Mouse (Mus musculus) lung, postnatal 0 days (tissue): Measurements from ENCODE around the gene Sbk2.

ENCODE experiments used
- CTCF ChIP-seq: IDR thresholded peaks from 2 replicates; pipeline ENCODE4 v1.5.1; 2016; ENCODE audit warnings: antibody characterized with exemption, mild to moderate bottlenecking
- EP300 ChIP-seq: IDR thresholded peaks from 2 replicates; pipeline ENCODE4 v1.6.1; 2016; ENCODE audit warnings: antibody characterized with exemption, mild to moderate bottlenecking, control low read depth

DNA sequence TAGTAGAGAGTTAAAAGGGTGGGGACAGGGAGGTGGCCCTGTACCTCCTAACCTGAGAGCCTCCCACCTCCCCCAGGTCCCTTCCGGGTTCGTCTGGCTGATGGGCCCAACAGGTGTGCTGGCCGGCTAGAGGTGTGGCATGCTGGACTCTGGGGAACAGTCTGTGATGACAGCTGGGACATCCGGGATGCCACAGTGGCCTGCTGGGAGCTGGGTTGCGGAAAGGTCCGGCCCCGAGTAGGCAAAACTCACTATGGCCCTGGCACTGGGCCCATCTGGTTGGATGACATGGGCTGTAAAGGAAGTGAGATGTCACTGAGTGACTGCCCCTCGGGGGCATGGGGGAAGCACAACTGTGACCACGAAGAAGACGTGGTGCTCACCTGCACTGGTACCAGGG is 27.4 kb downstream of the Sbk2 start:
- TF ChIP-seq CTCF (no peak), EP300 (no peak)
